Mouse (Mus musculus) ZHBTc4 (cell line): ENCODE results near the gene Sfxn2.

Experiments used
- DNase-seq: peaks from one replicate; pipeline ENCODE4 v3.0.0-alpha.2; 2011; ENCODE audit warnings: low read depth, low spot score

The Sfxn2 gene

GRCm38 (mm10) chr19:46572951-46573937 lies at the start of gene Sfxn2, which contains the start of gene Arl3:
Gene Sfxn2 (plus strand): TSS chr19:46573365.
Gene Arl3 (minus strand): TSS chr19:46573198.
- peak; percentile 98 for DNase-seq

GRCm38 (mm10) chr19:46523480-46524151 lies 49.5 kb upstream of the Sfxn2 start:
- DNase-seq, result peak; percentile 81

GRCm38 (mm10) chr19:46524152-46524544 lies 49.0 kb upstream of the Sfxn2 start:
- DNase-seq, result no peak

- DNase-seq, result peak; percentile 92
These were observed 48.4 kb upstream of the Sfxn2 start for GRCm38 (mm10) chr19:46524601-46525321.

GRCm38 (mm10) chr19:46525691-46526631 lies 47.2 kb upstream of the Sfxn2 start:
- no peak for DNase-seq

GRCm38 (mm10) chr19:46527632-46528528 lies 45.3 kb upstream of the Sfxn2 start:
- DNase-seq, result no peak

GRCm38 (mm10) chr19:46528529-46529213 lies 44.5 kb upstream of the Sfxn2 start:
- DNase-seq, result peak; percentile 69

- DNase-seq, result peak; percentile 85
These were observed 43.3 kb upstream of the Sfxn2 start for GRCm38 (mm10) chr19:46529601-46530448.

- no peak for DNase-seq
These were observed 42.6 kb upstream of the Sfxn2 start for GRCm38 (mm10) chr19:46530449-46530990.

- DNase-seq, result no peak
These were observed 41.8 kb upstream of the Sfxn2 start for GRCm38 (mm10) chr19:46531071-46532030.

- DNase-seq, result no peak
These were observed 41.0 kb upstream of the Sfxn2 start for GRCm38 (mm10) chr19:46532031-46532688.

- DNase-seq, result no peak
These were observed 40.1 kb upstream of the Sfxn2 start for GRCm38 (mm10) chr19:46533066-46533465.

GRCm38 (mm10) chr19:46533525-46533924 lies 39.6 kb upstream of the Sfxn2 start:
- no peak for DNase-seq

- no peak for DNase-seq
These were observed 38.5 kb upstream of the Sfxn2 start for GRCm38 (mm10) chr19:46534542-46535098.

- DNase-seq, result no peak
These were observed 35.8 kb upstream of the Sfxn2 start for GRCm38 (mm10) chr19:46537357-46537756.

GRCm38 (mm10) chr19:46538213-46538612 lies 35.0 kb upstream of the Sfxn2 start:
- DNase-seq, result no peak
